Mouse (Mus musculus) cortical plate, adult 2 months (tissue): ENCODE results near the gene Epop. TPM values are rescaled to one million over a fixed set of nuclear protein-coding genes. Genes with fewer than 3 reads are reported as not detected.

Experiments
- H3K27ac ChIP-seq: fragments of 200-500 bp; 2 replicates; pipeline ENCODE4 v1.5.1; 2012; ENCODE audit warnings: low read length, control low read depth, inconsistent platforms; ENCODE audit not compliant: insufficient read depth
- H3K4me1 ChIP-seq: fragments of 200-500 bp; 2 replicates; pipeline ENCODE4 v1.6.1; 2011; ENCODE audit warnings: low read length; ENCODE audit not compliant: control insufficient read depth, insufficient read depth
- H3K4me3 ChIP-seq: fragments of 200-500 bp; 2 replicates; pipeline ENCODE4 v1.5.1; 2011; ENCODE audit warnings: mild to moderate bottlenecking, low read length, control low read depth; ENCODE audit not compliant: insufficient read depth
- CTCF ChIP-seq: fragments of 200-500 bp; IDR thresholded peaks from 2 replicates; pipeline ENCODE4 v1.5.1; 2011; ENCODE audit warnings: mild to moderate bottlenecking, control low read depth, low read length; ENCODE audit not compliant: insufficient read depth; ENCODE audit errors: extremely low read depth
- POLR2A ChIP-seq: fragments of 200-500 bp; IDR thresholded peaks from 2 replicates; pipeline ENCODE4 v1.6.1; 2011; ENCODE audit warnings: mild to moderate bottlenecking, low read length, control low read depth; ENCODE audit not compliant: insufficient read depth; ENCODE audit errors: extremely low read depth
- polyA plus RNA-seq: library from polyadenylated mRNA; depleted of rRNA; stranded (reverse); fragments of >200 nt; gene quantifications from 2 replicates; pipeline ENCODE4 v1.2.3, GENCODE M21; 2012

The Epop gene
- polyA plus RNA-seq, 1 experiment = 95.2 TPM

DNA sequence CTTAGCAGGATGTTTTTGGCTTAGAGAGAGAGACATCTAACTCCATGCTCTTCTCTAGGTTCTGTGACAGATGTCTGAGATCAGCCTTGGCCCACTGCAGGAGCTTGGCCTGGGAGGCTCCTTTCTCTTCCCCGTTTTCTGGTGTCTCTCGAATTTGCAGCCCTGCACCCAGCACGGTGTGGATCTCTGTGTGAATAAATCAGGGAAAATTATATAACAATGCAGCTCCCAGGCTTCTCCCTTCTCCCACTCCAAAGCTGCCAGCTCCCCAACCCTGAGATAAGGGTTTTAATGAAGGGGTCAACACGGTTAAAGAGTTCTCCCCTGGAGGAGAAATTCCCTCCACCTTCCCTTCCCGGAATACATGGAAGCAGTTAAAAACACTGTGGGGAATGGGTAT lies 2.0 kb upstream of the Epop start:
- TF ChIP-seq POLR2A (no peak), CTCF (no peak)
- no peak overlapping the region for H3K4me3 ChIP-seq
- H3K27ac ChIP-seq = peak overlapping the region; percentile 80
- peaks cover 3% of the 10 kb centered on the region; the same call in 1 of the 2 replicates for H3K4me1 ChIP-seq

DNA sequence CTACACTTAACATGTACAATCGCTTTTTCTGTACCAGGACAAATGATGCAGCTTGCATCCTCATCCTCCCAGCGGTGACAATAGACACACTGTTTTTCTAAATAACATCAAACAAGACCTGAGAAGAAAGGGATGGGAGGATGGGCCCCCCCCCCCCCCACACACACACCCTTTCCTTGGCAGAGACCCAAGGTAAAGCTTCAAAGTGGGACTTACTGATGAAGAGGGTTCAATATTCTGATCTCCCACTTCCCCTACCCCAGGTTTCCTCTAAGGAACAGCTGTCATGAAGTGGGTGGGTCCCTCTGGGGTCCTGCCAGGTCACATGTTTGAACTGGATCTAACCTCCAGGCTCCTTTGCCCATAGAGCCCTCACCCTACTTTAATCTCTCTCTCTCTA lies 1.5 kb upstream of the Epop start:
- Histone ChIP-seq H3K4me1 (peaks cover 3% of the 10 kb centered on the region; the same call in 1 of the 2 replicates), H3K4me3 (no peak overlapping the region), H3K27ac (peak overlapping the region; percentile 80)
- TF ChIP-seq POLR2A (no peak), CTCF (no peak)

DNA sequence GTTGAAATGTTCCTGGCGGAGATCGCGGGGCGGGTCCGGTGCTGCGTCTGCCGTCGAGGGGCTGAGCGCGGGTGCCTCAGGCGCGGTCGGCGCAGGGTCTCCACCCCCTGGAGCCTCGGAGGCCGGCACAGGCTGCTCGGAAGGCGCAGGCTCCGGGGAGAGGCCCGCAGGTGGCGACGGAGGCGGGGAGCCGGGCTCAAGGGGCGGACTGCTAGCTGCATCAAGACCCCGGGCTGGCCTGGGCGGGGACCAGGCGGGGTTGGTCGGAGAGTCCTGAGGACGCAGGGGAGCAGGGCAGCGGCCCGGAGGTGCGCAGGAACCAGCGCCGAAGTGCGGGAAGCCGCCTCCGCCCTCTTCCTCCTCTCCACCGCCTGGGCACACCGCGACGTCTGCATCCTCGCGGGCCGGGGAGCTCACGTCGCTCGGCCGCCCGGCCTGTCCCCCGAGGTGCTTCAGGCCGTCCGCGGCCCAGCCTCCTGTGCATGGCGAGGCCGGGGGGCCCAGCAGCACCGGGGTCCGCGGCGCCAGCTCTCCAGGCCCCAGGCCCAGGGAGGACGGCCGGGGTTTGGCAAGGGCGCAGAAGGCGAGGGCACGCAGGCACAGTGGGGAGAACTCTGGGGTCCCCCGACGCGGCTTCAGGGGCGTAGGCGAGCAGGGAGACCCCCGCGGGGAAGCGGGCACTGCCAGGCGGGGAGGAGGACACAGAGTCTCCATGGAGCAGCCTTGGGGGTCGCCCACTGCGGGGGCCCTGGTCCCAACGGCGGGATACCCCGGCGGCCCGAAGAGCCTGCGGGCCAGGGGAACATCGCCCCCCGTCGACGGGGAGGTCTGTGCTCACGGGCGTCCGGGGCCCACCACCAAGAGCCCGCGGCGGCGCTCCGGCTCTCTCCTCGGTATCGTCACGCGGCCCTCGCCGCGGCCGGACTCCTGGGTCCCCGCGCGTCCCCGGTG lies 659 bp downstream of the Epop start:
- TF ChIP-seq POLR2A (no peak), CTCF (no peak)
- H3K4me1 ChIP-seq = peaks cover 3% of the 10 kb centered on the region; the same call in 1 of the 2 replicates
- H3K4me3 ChIP-seq = peak overlapping the region; percentile 39
- H3K27ac ChIP-seq = no peak overlapping the region

DNA sequence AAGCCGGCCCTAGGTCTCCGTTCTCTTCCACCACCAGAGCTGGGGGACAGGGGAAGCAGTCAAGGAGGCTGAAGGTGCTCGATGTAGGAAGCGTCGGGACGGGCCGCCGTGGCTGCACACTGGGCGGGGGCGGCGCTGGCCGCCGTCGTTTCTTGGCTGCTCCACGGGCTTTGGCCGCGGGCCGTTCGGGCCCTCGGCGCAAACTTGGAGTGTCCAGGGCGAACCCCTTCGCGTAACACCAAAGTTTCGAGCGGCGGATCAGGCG lies 1.3 kb downstream of the Epop start:
- TF ChIP-seq CTCF (no peak), POLR2A (no peak)
- no peak overlapping the region for H3K27ac ChIP-seq
- peaks cover 3% of the 10 kb centered on the region; the same call in 1 of the 2 replicates for H3K4me1 ChIP-seq
- H3K4me3 ChIP-seq = peak overlapping the region; percentile 39

DNA sequence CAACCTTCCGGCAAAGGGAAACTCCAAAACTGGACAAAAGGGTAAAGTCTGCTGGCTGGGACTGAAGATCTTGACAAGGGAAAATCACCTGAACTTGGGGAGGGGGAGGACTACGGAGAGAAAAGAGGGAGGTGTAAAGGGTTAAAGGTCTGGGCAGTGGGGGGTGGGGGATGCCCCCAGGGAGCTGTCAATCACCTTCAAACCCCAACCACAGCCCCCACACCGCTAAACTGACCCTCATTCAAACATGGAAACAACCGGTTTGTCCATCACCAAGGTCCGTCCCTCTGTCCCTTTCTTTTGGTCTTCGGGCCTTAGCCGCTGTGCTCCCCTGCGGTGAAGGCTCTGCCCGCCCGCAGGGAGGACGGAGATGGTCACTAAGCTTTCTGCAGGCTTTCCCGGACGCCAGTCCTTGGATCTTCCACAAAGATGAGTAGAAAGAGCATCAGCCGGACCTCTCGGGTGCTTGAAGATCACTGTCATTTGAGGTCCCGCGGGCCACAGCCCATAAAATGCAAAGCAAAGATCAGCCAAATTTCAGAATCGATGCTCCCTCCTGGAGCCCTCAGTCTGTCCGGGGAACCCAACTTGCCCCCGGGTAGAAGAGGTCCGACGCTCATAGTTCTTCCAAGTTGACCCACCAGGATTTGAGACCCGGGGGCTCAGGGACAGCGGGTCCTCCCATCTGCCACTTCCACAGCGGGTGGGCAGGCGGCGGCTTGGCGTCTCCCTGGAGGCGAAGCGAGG lies 1.8 kb downstream of the Epop start:
- Histone ChIP-seq H3K4me3 (peak overlapping the region; percentile 39; the same call in 1 of the 2 replicates), H3K27ac (no peak overlapping the region), H3K4me1 (peaks cover 3% of the 10 kb centered on the region; the same call in 1 of the 2 replicates)
- TF ChIP-seq CTCF (no peak), POLR2A (no peak)

DNA sequence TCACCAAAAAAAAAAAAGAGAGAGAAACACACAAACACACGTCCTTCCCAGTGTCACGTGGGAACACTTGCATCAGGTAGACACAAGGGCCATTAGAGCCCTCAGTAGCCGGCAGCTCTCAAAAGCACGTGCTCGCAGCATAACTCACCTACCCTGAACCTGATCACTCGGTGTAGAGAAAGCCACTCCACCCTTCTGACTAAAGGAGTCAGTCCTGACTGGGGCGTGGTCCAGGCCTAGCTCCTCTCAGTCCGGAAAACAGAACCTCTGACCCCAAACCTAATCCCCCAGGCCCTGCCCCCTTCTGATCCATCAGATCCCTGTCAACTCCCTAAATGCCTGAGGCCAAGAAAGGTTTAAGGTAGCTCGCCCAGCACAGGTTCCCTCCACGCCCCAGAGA lies 2.7 kb downstream of the Epop start:
- Histone ChIP-seq H3K27ac (no peak overlapping the region), H3K4me1 (peaks cover 3% of the 10 kb centered on the region; the same call in 1 of the 2 replicates), H3K4me3 (peak overlapping the region; percentile 39; the same call in 1 of the 2 replicates)
- TF ChIP-seq POLR2A (no peak), CTCF (no peak)

DNA sequence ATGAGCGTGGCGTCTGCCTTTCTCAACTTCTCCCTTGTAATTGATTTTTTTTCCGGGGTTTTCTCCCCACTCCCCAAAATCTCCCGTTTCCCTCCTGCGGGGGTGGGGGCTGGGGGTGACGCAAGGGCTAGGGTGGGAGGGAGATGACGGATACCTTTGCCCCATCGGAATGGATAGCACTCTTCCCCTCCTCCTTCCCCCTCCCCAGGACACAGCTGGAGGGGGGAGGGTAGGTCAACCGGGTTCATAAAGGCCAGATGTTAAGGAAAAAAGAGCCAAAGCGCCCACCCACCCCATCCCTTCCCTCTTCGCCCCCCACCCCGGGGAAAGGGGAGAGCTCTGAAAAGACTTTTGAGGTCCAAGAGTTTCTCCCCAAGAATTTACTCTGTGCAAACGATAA lies 3.1 kb downstream of the Epop start:
- Histone ChIP-seq H3K4me3 (no peak overlapping the region), H3K27ac (no peak overlapping the region), H3K4me1 (peaks cover 3% of the 10 kb centered on the region; the same call in 1 of the 2 replicates)
- TF ChIP-seq POLR2A = no peak
- no peak for TF ChIP-seq CTCF

DNA sequence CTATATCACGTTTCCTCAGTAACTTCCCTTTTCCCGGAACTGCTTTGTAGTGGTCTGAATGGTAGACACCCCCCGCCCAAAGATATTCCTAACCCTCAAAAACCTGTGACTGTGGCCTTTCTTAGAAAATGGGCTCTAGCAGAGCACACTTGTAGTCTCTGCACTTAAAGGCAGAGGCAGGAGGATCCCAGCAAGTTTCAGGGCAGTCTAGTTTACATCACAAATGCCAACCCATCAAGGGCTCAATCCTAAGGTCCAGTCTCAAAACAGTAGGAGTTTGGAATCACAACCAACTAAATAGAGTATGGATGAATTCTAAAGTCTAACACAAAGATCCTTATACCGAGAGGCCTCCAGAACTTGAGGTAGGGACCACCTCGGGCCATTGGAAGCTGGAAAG lies 4.0 kb downstream of the Epop start:
- Histone ChIP-seq H3K4me1 (no peaks in the 10 kb centered on the region), H3K27ac (no peak overlapping the region), H3K4me3 (no peak overlapping the region)
- TF ChIP-seq POLR2A = no peak
- no peak for TF ChIP-seq CTCF

DNA sequence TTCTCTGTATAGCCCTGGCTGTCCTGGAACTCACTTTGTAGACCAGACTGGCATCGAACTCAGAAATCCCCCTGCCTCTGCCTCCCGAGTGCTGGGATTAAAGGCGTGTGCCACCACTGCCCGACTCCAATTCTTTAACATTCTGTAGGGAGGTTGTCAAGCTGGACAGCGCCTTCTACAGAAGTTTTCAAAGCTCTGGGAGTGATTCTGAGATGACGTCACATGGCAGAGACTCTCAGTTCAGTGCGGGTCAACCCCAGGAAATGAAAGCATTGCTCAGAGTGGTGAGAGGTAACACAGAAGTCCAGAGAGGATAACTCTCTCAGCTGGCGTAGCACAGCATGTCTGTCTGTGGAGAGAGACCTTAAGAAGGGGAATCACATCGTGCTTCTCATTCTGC lies 6.3 kb downstream of the Epop start:
- TF ChIP-seq CTCF = no peak
- Histone ChIP-seq H3K27ac (no peak overlapping the region), H3K4me3 (no peak overlapping the region), H3K4me1 (peaks cover 2% of the 10 kb centered on the region; the same call in 1 of the 2 replicates)

DNA sequence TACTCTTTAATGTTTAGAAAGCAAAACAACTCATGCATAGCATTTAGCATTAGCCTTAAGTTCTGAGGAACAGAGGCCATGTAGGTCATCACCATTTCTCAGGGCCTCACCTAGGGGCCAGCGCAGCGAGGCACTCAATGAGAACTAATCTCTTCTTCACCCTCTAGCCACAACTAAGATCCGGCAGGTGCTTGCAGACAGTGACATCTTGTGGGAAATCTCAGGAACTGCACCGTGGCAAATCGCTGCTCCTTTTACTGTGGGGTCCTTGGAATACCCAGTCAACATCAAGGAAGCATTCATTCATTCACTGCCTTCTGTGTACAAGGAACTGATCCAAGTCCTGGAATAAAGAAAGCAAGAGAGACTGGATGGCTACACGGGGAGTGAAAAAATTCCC lies 7.1 kb downstream of the Epop start:
- H3K4me1 ChIP-seq = peaks cover 2% of the 10 kb centered on the region; the same call in 1 of the 2 replicates
- no peak overlapping the region for H3K27ac ChIP-seq
- TF ChIP-seq POLR2A (no peak), CTCF (peak; percentile 100)
- H3K4me3 ChIP-seq = no peak overlapping the region
